Mouse (Mus musculus): Measurements from ENCODE around the gene BC017158. TPM values are rescaled to one million over a fixed set of nuclear protein-coding genes. Genes with fewer than 3 reads are reported as not detected.
A peak's percentile ranks its signal among the peaks of the same experiment; 100 is the strongest.
"Not testable (repeated sequence)": the region's sequence is repeated elsewhere in the genome, so short reads cannot be mapped to it uniquely, and the experiment has no call there.

Gene BC017158
- total RNA-seq (2014; fragmentation: Nextera tagmentation) (89.4 and 93.4 TPM in 2 replicates), total RNA-seq (2017) (26.8 and 35.3 TPM in 2 replicates), polyA plus RNA-seq (2012) (31.7 and 33.5 TPM in 2 replicates)

DNA sequence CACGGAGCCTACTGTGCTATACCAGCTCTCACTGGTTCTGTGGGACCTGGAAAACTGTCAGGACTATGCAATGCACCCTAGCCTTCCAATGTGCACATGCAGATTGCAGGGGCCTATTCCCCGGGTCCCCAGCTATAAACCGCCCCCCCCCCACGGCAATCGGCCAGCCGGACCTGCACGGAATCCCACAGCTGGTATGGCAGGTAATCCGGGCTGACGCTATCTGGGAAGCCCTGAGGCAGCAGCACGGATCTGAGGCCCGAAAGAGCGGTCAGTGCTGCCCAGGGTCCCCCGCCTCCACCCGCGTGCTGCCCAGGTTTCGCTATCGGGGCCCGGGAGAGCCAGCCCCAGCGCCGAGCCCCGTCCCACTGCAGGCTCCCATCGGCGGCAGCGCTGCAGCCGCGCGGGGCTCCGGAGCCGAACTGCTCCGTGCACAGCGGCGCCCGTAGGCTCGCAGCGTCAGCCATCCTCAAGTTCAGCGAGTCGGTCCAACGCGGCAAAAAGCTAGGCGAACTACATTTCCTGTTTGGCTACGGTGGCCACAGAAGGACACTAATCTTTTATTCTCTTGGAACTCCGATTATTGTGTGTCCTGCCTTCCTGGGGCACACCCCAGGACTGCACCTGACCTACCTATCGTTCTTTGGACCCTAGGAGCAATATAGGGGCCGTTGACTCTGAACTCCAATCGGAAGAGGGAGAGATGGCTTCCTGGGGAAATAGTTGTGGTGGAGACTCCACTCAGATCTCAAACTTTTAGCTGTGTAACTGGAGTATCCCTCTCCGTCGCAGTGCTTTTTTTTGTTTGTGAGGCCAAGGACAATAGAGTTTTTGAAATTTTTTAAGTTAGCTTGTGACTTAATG is at the start of gene BC017158:
Gene BC017158 (minus strand): TSS at position 554 of the 864 bp plus-strand sequence.
- DNase-seq (ENCODE audit: low spot score), result peak; percentile 59
- no peaks in the 10 kb centered on the region for H3K27me3 ChIP-seq (ENCODE audit: insufficient read depth, low read length)
- H3K9me3 ChIP-seq (replicated peaks), result no peaks in the 10 kb centered on the region
- TF ChIP-seq POLR2AphosphoS5 (IDR thresholded peaks at IDR 0.05; ENCODE audit: insufficient replicate concordance, low read depth, low read length) (no peak), GATA2 (IDR thresholded peaks at IDR 0.05; ENCODE audit: borderline replicate concordance, low read depth, low read length) (no peak), TAL1 (conservative IDR thresholded peaks at IDR 0.05; ENCODE audit: low read depth, low read length) (no peak), GATA1 (IDR thresholded peaks at IDR 0.05; ENCODE audit: borderline replicate concordance, low read length) (no peak), CTCF (IDR thresholded peaks at IDR 0.05; ENCODE audit: low read depth, low read length) (no peak)
- peaks cover 66% of the 10 kb centered on the region for H3K4me1 ChIP-seq (ENCODE audit: insufficient read depth, low read depth, low read length)
- peak within 1 kb of the TSS; percentile 93 for H3K4me3 ChIP-seq (ENCODE audit: low read depth, low read length)
- ATAC-seq (ENCODE audit: extremely low read depth, insufficient number of reproducible peaks, low FRiP score, poor library complexity, severe bottlenecking), result peak; percentile 29
- H3K36me3 ChIP-seq (replicated peaks), result peaks cover 34% of the 10 kb centered on the region

DNA sequence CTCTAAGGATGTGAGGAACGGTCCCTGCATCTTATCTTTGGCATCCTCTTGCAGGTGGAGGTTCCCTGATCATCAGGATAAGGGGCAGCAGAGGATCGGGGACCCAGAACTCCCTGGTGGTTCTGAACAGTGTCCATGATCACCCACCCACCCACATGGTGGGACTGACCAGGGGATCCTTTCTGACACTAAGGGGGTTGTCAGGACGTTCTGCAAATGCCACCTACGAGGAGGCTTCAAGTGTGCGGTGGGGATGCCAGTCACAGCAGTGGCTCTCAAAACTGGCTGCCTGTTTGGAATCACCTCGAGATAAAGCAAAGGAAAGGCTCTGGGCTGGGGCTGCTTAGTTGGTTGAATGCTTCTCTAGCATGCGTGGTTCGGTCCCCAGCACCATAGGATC is 49.0 kb upstream of the BC017158 start:
- H3K36me3 ChIP-seq (replicated peaks), result no peaks in the 10 kb centered on the region
- no peak overlapping the region for H3K4me3 ChIP-seq (ENCODE audit: low read depth, low read length)
- no peaks in the 10 kb centered on the region; the same call in 1 of the 2 replicates for H3K27me3 ChIP-seq (ENCODE audit: insufficient read depth, low read length)
- no peak for ATAC-seq (ENCODE audit: extremely low read depth, insufficient number of reproducible peaks, low FRiP score, poor library complexity, severe bottlenecking)
- DNase-seq (ENCODE audit: low spot score), result no peak
- H3K9me3 ChIP-seq (replicated peaks), result peaks cover 5% of the 10 kb centered on the region; the same call in 1 of the 2 replicates
- H3K4me1 ChIP-seq (ENCODE audit: insufficient read depth, low read depth, low read length), result peaks cover 27% of the 10 kb centered on the region
- no peak for TF ChIP-seq GATA1 (IDR thresholded peaks at IDR 0.05; ENCODE audit: borderline replicate concordance, low read length)
- no peak for TF ChIP-seq TAL1 (conservative IDR thresholded peaks at IDR 0.05; ENCODE audit: low read depth, low read length)
- no peak for TF ChIP-seq POLR2AphosphoS5 (IDR thresholded peaks at IDR 0.05; ENCODE audit: insufficient replicate concordance, low read depth, low read length)
- no peak for TF ChIP-seq GATA2 (IDR thresholded peaks at IDR 0.05; ENCODE audit: borderline replicate concordance, low read depth, low read length)
- no peak for TF ChIP-seq CTCF (IDR thresholded peaks at IDR 0.05; ENCODE audit: low read depth, low read length)

DNA sequence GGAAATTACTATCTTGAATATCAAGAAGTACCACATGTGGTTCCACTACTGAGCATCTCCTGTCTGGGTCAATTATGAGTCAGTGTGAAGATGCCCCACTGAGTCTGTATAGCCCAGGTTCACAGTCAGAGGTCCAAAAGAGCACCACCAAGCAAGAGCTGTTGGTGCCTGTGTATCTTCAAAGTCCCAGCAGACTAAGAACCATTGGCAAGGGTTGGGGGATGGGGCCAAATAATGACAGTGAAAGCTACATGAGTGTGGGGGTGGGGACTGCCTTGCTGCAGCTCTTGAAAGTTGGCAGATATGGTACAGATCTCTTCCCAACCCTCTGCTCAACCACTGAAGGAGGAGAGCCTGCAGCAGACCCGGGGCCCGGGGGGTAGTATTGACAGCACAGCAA is 48.6 kb upstream of the BC017158 start:
- TF ChIP-seq GATA1 (IDR thresholded peaks at IDR 0.05; ENCODE audit: borderline replicate concordance, low read length), result no peak
- TF ChIP-seq TAL1 (conservative IDR thresholded peaks at IDR 0.05; ENCODE audit: low read depth, low read length), result no peak
- TF ChIP-seq POLR2AphosphoS5 (IDR thresholded peaks at IDR 0.05; ENCODE audit: insufficient replicate concordance, low read depth, low read length), result no peak
- no peak for TF ChIP-seq GATA2 (IDR thresholded peaks at IDR 0.05; ENCODE audit: borderline replicate concordance, low read depth, low read length)
- Histone ChIP-seq H3K36me3 (replicated peaks) (no peaks in the 10 kb centered on the region), H3K4me3 (ENCODE audit: low read depth, low read length) (no peak overlapping the region), H3K27me3 (ENCODE audit: insufficient read depth, low read length) (no peaks in the 10 kb centered on the region; the same call in 1 of the 2 replicates), H3K4me1 (ENCODE audit: insufficient read depth, low read depth, low read length) (peaks cover 27% of the 10 kb centered on the region), H3K9me3 (replicated peaks) (peaks cover 5% of the 10 kb centered on the region; the same call in 1 of the 2 replicates)
- no peak for ATAC-seq (ENCODE audit: extremely low read depth, insufficient number of reproducible peaks, low FRiP score, poor library complexity, severe bottlenecking)
- DNase-seq (ENCODE audit: low spot score), result no peak

DNA sequence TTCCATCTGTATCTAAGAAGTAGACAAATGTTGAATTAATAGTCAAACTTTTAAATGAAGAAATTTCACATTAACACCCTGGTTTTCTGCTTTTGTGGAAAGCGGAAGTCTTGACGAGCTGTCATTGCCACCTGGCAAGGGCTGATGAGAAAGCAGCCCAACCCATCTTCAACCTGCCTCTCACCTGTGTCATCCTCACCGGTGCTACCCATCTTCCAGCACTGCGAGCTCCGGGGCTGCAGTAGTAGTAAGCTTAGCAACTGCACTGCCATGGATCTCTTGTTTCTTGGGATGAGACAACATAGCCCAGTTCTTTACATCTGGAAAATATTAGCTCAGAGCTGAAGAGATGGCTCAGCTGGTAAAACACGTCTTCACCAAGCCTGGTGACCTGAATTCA is 47.7 kb upstream of the BC017158 start:
- ATAC-seq (ENCODE audit: extremely low read depth, insufficient number of reproducible peaks, low FRiP score, poor library complexity, severe bottlenecking) (no peak), DNase-seq (ENCODE audit: low spot score) (no peak)
- Histone ChIP-seq H3K9me3 (replicated peaks) (peaks cover 5% of the 10 kb centered on the region; the same call in 1 of the 2 replicates), H3K4me3 (ENCODE audit: low read depth, low read length) (no peak overlapping the region), H3K36me3 (replicated peaks) (no peaks in the 10 kb centered on the region), H3K4me1 (ENCODE audit: insufficient read depth, low read depth, low read length) (peaks cover 24% of the 10 kb centered on the region), H3K27me3 (ENCODE audit: insufficient read depth, low read length) (no peaks in the 10 kb centered on the region; the same call in 1 of the 2 replicates)
- TF ChIP-seq CTCF (IDR thresholded peaks at IDR 0.05; ENCODE audit: low read depth, low read length), result no peak
- TF ChIP-seq POLR2AphosphoS5 (IDR thresholded peaks at IDR 0.05; ENCODE audit: insufficient replicate concordance, low read depth, low read length), result no peak
- no peak for TF ChIP-seq GATA1 (IDR thresholded peaks at IDR 0.05; ENCODE audit: borderline replicate concordance, low read length)
- no peak for TF ChIP-seq GATA2 (IDR thresholded peaks at IDR 0.05; ENCODE audit: borderline replicate concordance, low read depth, low read length)

DNA sequence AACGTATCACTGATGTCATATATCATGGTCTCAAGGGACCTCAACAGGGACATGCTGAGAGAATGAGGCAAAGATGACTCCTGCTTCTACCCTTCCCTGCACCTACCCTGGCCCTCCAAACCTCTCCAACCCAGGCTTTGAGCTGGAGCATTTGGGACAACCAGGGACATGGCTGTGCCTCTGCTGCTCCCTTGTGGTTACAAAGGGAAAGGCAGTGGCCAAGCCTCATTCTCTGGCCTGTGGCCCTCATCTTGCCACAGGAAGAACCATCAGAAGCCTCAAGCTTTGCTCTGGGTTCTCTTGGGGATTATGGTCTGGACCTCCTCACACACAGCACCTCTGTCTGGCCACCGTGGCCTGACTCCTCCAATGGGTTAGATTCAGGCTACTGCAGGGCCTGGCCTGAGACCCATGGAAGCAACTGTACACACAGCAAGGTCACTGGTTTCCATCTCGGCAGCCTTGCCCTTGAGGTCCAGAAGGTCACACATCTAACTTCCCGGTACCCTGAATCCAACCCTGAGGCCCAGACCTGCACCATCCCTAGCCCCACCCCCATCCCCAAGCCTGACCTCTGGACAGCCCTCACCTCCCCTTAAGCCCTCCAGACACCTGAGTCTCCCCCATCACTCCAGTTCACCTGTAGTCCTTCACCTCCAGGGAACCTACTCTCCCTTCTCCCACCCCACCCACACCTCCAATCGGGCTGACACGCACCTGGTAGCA is 47.1 kb upstream of the BC017158 start:
- DNase-seq (ENCODE audit: low spot score) (peak; percentile 44), ATAC-seq (ENCODE audit: extremely low read depth, insufficient number of reproducible peaks, low FRiP score, poor library complexity, severe bottlenecking) (no peak; the same call in 1 of the 2 replicates)
- TF ChIP-seq GATA1 (IDR thresholded peaks at IDR 0.05; ENCODE audit: borderline replicate concordance, low read length) (no peak), CTCF (IDR thresholded peaks at IDR 0.05; ENCODE audit: low read depth, low read length) (peak; percentile 98), TAL1 (conservative IDR thresholded peaks at IDR 0.05; ENCODE audit: low read depth, low read length) (no peak), POLR2AphosphoS5 (IDR thresholded peaks at IDR 0.05; ENCODE audit: insufficient replicate concordance, low read depth, low read length) (no peak), GATA2 (IDR thresholded peaks at IDR 0.05; ENCODE audit: borderline replicate concordance, low read depth, low read length) (no peak)
- no peak overlapping the region for H3K4me3 ChIP-seq (ENCODE audit: low read depth, low read length)
- no peaks in the 10 kb centered on the region for H3K36me3 ChIP-seq (replicated peaks)
- H3K9me3 ChIP-seq (replicated peaks), result peaks cover 5% of the 10 kb centered on the region; the same call in 1 of the 2 replicates
- peaks cover 23% of the 10 kb centered on the region for H3K4me1 ChIP-seq (ENCODE audit: insufficient read depth, low read depth, low read length)
- H3K27me3 ChIP-seq (ENCODE audit: insufficient read depth, low read length), result no peaks in the 10 kb centered on the region

DNA sequence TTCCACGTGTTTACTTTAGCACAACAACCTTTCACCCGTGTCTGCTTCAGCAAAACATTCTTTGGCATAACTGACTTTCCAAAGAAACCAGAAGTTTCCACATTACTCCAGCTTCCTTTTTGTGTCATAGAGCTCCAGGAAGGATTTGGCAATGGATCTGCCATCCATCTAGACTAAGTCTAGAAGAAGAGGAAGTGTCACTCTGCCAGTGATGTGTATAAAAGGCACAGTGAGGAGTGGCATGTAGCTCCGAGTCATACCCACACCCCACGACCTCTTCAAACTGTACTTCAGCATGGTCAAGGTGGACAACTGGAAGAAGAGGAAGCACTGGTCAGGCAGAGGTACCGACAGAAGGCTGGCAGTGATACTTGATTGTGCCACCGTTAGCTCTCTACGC is 46.5 kb upstream of the BC017158 start:
- Histone ChIP-seq H3K36me3 (replicated peaks) (no peaks in the 10 kb centered on the region), H3K4me3 (ENCODE audit: low read depth, low read length) (no peak overlapping the region), H3K9me3 (replicated peaks) (peaks cover 5% of the 10 kb centered on the region; the same call in 1 of the 2 replicates), H3K27me3 (ENCODE audit: insufficient read depth, low read length) (no peaks in the 10 kb centered on the region), H3K4me1 (ENCODE audit: insufficient read depth, low read depth, low read length) (peaks cover 23% of the 10 kb centered on the region)
- ATAC-seq (ENCODE audit: extremely low read depth, insufficient number of reproducible peaks, low FRiP score, poor library complexity, severe bottlenecking) (no peak), DNase-seq (ENCODE audit: low spot score) (no peak)
- no peak for TF ChIP-seq GATA2 (IDR thresholded peaks at IDR 0.05; ENCODE audit: borderline replicate concordance, low read depth, low read length)
- TF ChIP-seq CTCF (IDR thresholded peaks at IDR 0.05; ENCODE audit: low read depth, low read length), result no peak
- no peak for TF ChIP-seq GATA1 (IDR thresholded peaks at IDR 0.05; ENCODE audit: borderline replicate concordance, low read length)
- TF ChIP-seq POLR2AphosphoS5 (IDR thresholded peaks at IDR 0.05; ENCODE audit: insufficient replicate concordance, low read depth, low read length), result no peak
- no peak for TF ChIP-seq TAL1 (conservative IDR thresholded peaks at IDR 0.05; ENCODE audit: low read depth, low read length)

DNA sequence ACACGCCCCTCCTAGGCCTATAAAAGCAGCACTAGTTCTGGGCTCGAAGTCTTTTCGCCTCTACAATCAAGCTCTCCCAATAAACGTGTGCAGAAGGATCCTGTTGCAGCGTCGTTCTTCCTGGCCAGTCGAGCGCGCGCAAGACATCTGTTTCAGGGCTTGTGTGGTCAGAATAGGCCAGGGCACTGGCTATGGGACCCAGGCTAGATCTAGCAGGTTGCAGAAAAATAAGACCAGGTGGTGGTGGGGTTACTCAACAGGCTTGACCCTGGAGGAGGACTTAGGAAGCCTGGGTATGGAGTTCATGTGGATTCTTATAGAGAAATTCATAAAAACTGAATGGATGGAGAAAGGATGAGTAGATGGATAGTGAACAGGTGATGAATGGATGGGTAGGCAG is 44.7 kb upstream of the BC017158 start:
- not testable (repeated sequence) for ATAC-seq (ENCODE audit: extremely low read depth, insufficient number of reproducible peaks, low FRiP score, poor library complexity, severe bottlenecking); H3K9me3 ChIP-seq (replicated peaks); H3K27me3 ChIP-seq (ENCODE audit: insufficient read depth, low read length); H3K36me3 ChIP-seq (replicated peaks); H3K4me3 ChIP-seq (ENCODE audit: low read depth, low read length); DNase-seq (ENCODE audit: low spot score)
- H3K4me1 ChIP-seq (ENCODE audit: insufficient read depth, low read depth, low read length), result peaks cover 23% of the 10 kb centered on the region

DNA sequence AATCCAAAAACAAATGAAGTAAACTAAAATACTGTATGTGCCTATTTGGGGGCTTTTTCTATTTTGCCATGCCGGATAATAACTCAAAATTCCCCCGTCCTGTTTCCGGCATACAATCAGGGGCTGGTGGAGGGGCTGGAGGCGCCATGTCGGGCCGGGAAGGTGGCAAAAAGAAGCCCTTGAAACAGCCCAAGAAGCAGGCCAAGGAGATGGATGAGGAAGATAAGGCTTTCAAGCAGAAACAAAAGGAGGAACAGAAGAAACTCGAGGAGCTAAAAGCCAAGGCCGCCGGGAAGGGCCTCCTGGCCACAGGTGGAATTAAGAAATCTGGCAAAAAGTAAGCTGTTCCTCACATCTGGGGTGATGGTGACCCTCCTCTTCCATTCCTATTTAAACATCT is 42.4 kb upstream of the BC017158 start:
- H3K27me3 ChIP-seq (ENCODE audit: insufficient read depth, low read length); H3K4me1 ChIP-seq (ENCODE audit: insufficient read depth, low read depth, low read length); H3K36me3 ChIP-seq (replicated peaks); H3K9me3 ChIP-seq (replicated peaks); DNase-seq (ENCODE audit: low spot score); H3K4me3 ChIP-seq (ENCODE audit: low read depth, low read length); ATAC-seq (ENCODE audit: extremely low read depth, insufficient number of reproducible peaks, low FRiP score, poor library complexity, severe bottlenecking): not testable (repeated sequence)
